Mouse (Mus musculus) heart, adult 8-10 months (tissue): Measurements from ENCODE around the gene Ppm1h. TPM values are rescaled to one million over a fixed set of nuclear protein-coding genes. Genes with fewer than 3 reads are reported as not detected.
"Not testable (repeated sequence)": the region's sequence is repeated elsewhere in the genome, so short reads cannot be mapped to it uniquely, and the experiment has no call there.

Experiments used
- DNase-seq: peaks from one replicate; pipeline ENCODE4 v3.0.0; 2022; ENCODE audit warnings: low spot score
- total RNA-seq, 4 experiments: library from RNA; stranded (reverse); gene quantifications; 2 replicates each; pipeline ENCODE4 v1.2.4; 2022

The Ppm1h gene
- total RNA-seq, 4 experiments from 2014 or later, result 6.8 to 9.4 (median 7.2) TPM

GRCm38 (mm10) chr10:122931193-122931832 lies 252.8 kb downstream of the Ppm1h start:
- DNase-seq, result peak; percentile 35

GRCm38 (mm10) chr10:122931851-122932550 lies 253.4 kb downstream of the Ppm1h start:
- DNase-seq, result no peak

- DNase-seq, result no peak
These were observed 254.7 kb downstream of the Ppm1h start for GRCm38 (mm10) chr10:122933053-122933838.

- DNase-seq, result not testable (repeated sequence)
These were observed 256.8 kb downstream of the Ppm1h start for GRCm38 (mm10) chr10:122935406-122935805.

GRCm38 (mm10) chr10:122937380-122937779 lies 258.8 kb downstream of the Ppm1h start:
- not testable (repeated sequence) for DNase-seq

GRCm38 (mm10) chr10:122939546-122939945 lies 261.0 kb downstream of the Ppm1h start:
- DNase-seq, result no peak

GRCm38 (mm10) chr10:122942771-122943170 lies 264.2 kb downstream of the Ppm1h start:
- no peak for DNase-seq

GRCm38 (mm10) chr10:122943824-122944223 lies 265.3 kb downstream of the Ppm1h start:
- no peak for DNase-seq

GRCm38 (mm10) chr10:122944888-122945287 lies 266.3 kb downstream of the Ppm1h start:
- DNase-seq, result no peak

- no peak for DNase-seq
These were observed 272.4 kb downstream of the Ppm1h start for GRCm38 (mm10) chr10:122950966-122951365.

GRCm38 (mm10) chr10:122953576-122953975 lies 275.0 kb downstream of the Ppm1h start:
- no peak for DNase-seq

GRCm38 (mm10) chr10:122957918-122958317 lies 279.4 kb downstream of the Ppm1h start:
- DNase-seq, result no peak

- no peak for DNase-seq
These were observed 280.1 kb downstream of the Ppm1h start for GRCm38 (mm10) chr10:122958699-122959098.

GRCm38 (mm10) chr10:122960216-122960615 lies 281.7 kb downstream of the Ppm1h start:
- DNase-seq, result peak; percentile 55

GRCm38 (mm10) chr10:122960738-122961137 lies 282.2 kb downstream of the Ppm1h start:
- no peak for DNase-seq

GRCm38 (mm10) chr10:122961494-122961893 lies 282.9 kb downstream of the Ppm1h start:
- no peak for DNase-seq

GRCm38 (mm10) chr10:122962651-122963050 lies 284.1 kb downstream of the Ppm1h start:
- DNase-seq, result no peak

GRCm38 (mm10) chr10:122963463-122964240 lies 285.1 kb downstream of the Ppm1h start:
- DNase-seq, result no peak

- no peak for DNase-seq
These were observed 285.7 kb downstream of the Ppm1h start for GRCm38 (mm10) chr10:122964241-122964636.

- DNase-seq, result not testable (repeated sequence)
These were observed 287.1 kb downstream of the Ppm1h start for GRCm38 (mm10) chr10:122965650-122966049.

- no peak for DNase-seq
These were observed 287.9 kb downstream of the Ppm1h start for GRCm38 (mm10) chr10:122966421-122966820.

- DNase-seq, result no peak
These were observed 291.6 kb downstream of the Ppm1h start for GRCm38 (mm10) chr10:122970188-122970587.
